Mouse (Mus musculus) embryonic fibroblast, embryonic 13.5 days (primary cell): ENCODE results near the gene Ttk.

Source experiments
- CTCF ChIP-seq: IDR thresholded peaks from 2 replicates; pipeline ENCODE4 v1.5.1; 2011; ENCODE audit warnings: mild to moderate bottlenecking, control low read depth, low read length, moderate library complexity, borderline replicate concordance; ENCODE audit not compliant: insufficient read depth
- POLR2A ChIP-seq: IDR thresholded peaks from 2 replicates; pipeline ENCODE4 v1.6.1; 2011; ENCODE audit warnings: low read depth, mild to moderate bottlenecking, control low read depth, low read length, moderate library complexity

DNA sequence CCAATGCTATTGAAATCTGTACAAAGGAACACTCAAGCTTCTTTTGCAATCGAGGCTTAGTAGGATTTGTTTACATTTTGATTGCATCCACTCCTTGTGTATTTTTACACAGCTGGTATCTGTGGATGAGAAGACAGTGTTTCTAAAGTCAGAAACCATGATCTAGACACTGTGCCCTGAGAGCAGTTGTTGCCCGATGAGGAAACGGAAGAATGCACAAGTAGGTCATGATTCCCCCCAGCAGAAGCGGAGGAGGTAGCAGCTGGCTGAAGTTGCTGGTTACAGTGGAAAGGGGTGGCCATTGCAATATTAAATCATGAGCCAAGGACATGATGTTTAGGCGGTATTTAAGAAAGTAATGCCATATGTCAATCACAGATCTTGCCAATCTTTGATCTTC lies 53.7 kb downstream of the Ttk start:
- TF ChIP-seq POLR2A (no peak), CTCF (no peak)
